Mouse (Mus musculus): ENCODE measurements around the gene Dcn.

Gene Dcn

GRCm38 (mm10) chr10:97479004-97479766, at the start of gene Dcn:
Gene Dcn (plus strand): TSS chr10:97479609.
- DNase-seq (ENCODE audit: low read depth, low spot score), result no peak

DNA sequence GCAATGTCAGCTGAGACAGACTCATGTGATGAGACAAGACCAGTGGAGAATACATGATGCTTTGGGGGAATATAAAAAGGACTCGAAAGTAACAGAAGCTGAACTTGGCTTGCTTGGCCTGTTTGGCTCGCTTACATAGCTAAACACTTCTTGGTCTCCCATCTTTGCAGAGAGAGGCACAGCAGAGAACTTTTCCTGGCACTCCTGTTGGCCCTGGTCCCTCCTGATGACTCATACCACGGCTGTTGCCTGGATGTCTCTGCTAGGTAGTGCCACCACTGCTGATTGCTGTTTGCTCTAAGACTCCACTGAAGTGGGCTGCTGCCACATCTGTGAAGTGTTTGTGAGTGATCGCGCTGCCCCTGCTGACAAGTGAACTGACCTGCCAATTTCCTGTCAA, 42.7 kb upstream of the Dcn start:
- peak; percentile 12 for DNase-seq (ENCODE audit: low read depth, low spot score)

GRCm38 (mm10) chr10:97442300-97442699, 37.1 kb upstream of the Dcn start:
- DNase-seq (ENCODE audit: low read depth, low spot score), result no peak

DNA sequence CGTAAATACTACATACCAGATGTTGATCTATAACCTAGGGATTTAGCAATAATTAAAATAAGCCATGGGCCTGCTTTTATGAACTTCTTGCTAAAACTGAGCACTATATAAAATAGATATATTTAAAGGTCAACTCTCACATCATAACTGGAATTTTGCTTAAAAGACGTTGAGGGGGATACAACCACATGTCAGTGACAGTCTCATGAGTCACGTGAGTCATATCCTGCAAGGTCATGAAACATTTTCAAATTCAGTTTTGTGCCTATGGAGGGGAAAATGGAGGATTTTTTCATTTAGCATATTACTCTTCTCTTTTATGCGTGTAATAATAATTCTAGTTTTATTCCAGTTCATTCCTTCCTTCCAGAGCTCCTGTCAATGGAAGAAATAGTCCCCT, 32.9 kb upstream of the Dcn start:
- DNase-seq (ENCODE audit: low read depth, low spot score), result no peak

GRCm38 (mm10) chr10:97452886-97453285, 26.5 kb upstream of the Dcn start:
- DNase-seq (ENCODE audit: low read depth, low spot score), result no peak

GRCm38 (mm10) chr10:97453529-97453928, 25.9 kb upstream of the Dcn start:
- DNase-seq (ENCODE audit: low read depth, low spot score), result no peak

DNA sequence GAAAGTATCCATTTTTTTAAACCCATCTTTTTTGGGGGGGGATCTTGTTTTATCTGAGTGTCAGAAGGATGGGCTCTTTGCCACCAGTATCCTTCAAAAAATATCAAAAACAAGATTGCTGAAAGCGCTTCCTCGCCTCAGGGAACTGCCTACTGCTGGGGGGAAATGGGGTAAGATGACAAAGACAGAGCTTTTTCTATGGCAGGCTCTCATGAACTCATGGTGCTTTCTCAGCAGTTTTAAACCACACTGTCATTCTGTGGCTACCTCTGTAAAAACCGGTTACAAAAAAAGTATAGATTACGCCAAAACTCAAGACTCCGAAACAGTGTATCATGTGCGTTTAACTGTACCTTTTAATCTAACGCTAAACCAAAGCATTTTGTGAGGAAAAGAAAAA, 22.4 kb upstream of the Dcn start:
- DNase-seq (ENCODE audit: low read depth, low spot score), result no peak

GRCm38 (mm10) chr10:97466818-97467217, 12.6 kb upstream of the Dcn start:
- DNase-seq (ENCODE audit: low read depth, low spot score), result no peak

DNA sequence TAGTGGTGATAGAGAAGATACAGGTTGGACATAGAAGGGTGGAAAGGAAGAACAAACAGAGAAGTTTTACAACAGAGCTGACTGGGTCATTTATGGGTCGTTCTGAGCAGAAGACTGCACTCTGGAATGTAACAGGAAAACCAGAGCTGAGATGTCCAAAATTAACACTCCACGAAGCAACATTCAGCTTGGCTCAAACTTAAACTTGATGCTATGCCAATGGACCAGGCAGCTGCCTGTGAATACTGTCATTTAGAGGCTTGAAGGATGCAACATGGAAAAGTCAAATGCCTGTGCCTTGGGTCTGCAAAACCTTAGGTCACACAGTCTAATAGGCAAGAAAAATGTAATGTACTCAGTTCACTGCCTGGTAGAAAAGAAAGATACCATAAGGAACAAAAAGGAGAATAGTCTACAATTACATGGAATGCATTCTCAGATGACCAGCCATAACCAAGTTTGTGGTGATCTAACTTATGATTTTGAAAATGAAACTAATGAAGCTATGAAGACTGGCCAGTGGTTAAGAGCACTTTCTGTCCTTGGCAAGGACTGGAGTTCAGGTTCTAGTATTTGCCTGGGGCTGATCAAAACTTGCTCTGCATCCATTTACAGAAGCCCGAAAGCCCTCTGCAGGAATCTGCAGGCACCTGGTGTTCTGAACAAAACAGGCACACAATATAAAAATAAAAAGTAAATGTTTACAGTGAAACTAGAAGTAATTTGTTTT, 9.8 kb upstream of the Dcn start:
- DNase-seq (ENCODE audit: low read depth, low spot score), result no peak

GRCm38 (mm10) chr10:97475460-97475859, 3.9 kb upstream of the Dcn start:
- no peak for DNase-seq (ENCODE audit: low read depth, low spot score)

DNA sequence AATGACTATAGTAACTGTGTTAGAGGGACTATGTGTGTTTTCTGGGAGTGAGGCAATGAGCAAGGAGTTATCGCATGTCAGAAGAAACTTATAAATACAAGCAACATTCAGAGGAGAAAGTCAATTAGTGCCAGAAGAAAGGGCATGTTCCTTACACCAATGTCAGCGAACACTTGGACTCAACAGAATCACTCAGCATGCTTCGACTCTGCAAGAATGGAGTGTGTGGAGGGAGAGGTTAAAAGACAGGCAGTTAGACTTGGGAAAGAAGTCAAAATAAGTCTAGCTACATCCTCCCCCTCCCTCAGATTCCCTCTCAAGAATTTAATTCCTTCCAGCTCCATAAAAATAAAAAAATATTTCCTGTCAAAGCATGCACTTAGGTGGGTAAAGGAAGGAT, 1.1 kb upstream of the Dcn start:
- no peak for DNase-seq (ENCODE audit: low read depth, low spot score)

GRCm38 (mm10) chr10:97482150-97482549, 2.7 kb downstream of the Dcn start:
- no peak for DNase-seq (ENCODE audit: low read depth, low spot score)

- DNase-seq (ENCODE audit: low read depth, low spot score), result no peak
These were observed 4.6 kb downstream of the Dcn start for GRCm38 (mm10) chr10:97484049-97484448.

DNA sequence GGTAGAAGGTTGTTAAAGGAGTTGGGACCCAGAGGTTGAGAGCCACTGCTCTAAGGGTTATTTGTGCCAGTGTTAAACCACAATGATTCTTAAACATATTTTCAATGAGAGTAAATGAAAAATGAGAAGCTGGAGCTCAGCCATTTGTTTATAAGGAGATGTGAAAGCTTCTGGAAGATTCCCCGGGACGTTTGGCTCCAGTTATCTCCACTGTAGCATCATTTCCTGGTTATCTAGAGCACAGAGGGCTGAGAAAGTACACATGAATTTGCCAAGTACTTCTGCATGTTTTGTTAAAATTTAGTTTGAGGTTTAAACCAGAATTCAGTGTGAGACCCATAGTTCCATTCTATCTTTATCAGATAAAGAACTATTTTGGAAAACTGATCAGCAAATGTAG, 5.7 kb downstream of the Dcn start:
- DNase-seq (ENCODE audit: low read depth, low spot score), result no peak

DNA sequence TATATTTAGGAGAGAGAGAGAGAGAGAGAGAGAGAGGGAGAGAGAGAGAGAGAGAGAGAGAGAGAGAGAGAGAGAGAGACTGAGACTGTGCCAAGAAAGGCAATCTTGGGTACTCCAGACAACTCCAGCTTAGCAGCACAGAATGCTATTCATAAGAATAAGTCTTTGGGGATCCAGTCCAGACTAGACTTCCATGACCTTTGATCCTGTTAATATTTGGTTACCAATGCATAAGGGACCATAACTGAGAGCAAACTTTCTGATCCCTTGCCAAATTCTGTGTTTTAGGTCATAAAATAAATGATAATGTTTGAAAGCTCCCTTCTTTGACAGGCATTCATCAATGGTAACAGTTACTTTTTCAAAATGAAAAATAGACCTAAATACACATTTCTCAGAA, 6.7 kb downstream of the Dcn start:
- no peak for DNase-seq (ENCODE audit: low read depth, low spot score)

GRCm38 (mm10) chr10:97487269-97487989, 8.0 kb downstream of the Dcn start:
- DNase-seq (ENCODE audit: low read depth, low spot score), result no peak

DNA sequence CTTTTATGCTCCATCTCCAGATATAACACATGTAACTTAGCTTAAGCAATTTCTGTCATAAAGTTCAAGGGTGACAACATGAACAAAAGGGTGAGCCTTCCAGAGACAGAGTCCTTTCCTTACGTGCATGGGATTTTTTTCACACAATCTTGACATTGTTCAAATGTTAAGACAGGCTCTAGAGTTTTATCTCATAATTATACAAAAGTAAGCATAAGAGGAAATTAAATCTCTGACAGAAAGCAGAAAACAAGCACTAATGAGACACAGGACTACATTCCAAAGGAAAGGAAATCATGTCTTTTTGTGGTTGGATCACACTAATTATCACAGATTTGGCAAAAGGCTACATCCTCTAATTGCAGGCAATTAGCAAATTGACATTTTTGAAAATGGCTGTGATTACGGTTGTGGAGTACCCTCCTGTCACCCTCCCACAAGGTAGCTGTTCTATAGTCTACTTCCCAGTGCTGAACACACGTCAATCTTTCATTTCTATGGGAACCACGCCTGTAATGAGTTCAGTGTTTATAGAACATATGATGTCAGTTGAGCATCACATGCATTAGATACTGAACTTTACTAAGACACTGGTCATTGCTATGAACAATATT, 13.1 kb downstream of the Dcn start:
- DNase-seq (ENCODE audit: low read depth, low spot score), result peak; percentile 37

GRCm38 (mm10) chr10:97497646-97498045, 18.2 kb downstream of the Dcn start:
- DNase-seq (ENCODE audit: low read depth, low spot score), result no peak

DNA sequence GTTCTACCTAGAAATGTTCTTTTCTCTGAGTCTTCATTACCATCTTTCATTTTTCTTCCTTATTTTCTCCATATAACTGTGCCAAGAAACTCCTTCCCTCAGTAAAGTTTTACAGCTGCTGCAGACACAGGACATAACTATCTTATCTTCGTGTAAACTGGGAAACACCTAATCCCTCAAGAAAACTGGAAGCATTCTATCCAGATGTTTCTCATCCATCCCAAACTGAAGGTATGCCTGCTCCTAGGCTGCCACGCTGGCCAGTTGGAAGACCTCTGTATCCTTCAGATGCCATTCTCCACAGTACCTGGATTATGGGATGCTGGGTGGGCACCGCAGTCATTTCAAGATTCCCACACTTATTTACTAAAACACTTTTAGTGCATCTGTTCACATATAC, 44.0 kb downstream of the Dcn start:
- no peak for DNase-seq (ENCODE audit: low read depth, low spot score)

GRCm38 (mm10) chr10:97535697-97536096, 56.3 kb downstream of the Dcn start:
- no peak for DNase-seq (ENCODE audit: low read depth, low spot score)

GRCm38 (mm10) chr10:97536921-97537320, 57.5 kb downstream of the Dcn start:
- no peak for DNase-seq (ENCODE audit: low read depth, low spot score)

GRCm38 (mm10) chr10:97538202-97538601, 58.8 kb downstream of the Dcn start:
- DNase-seq (ENCODE audit: low read depth, low spot score), result no peak

All from brain, embryonic 18.5 days (tissue).